Mouse (Mus musculus) neural tube, embryonic 15.5 days (tissue): ENCODE data around the gene As3mt. TPM values are rescaled to one million over a fixed set of nuclear protein-coding genes. Genes with fewer than 3 reads are reported as not detected.
"Not testable (repeated sequence)": the region's sequence is repeated elsewhere in the genome, so short reads cannot be mapped to it uniquely, and the experiment has no call there.

Experiments
- ATAC-seq: fragments of 200-750 bp; cut with Nextera tagmentation; 2 replicates; pipeline ENCODE4 v1.8.0; 2017; ENCODE audit warnings: mild to moderate bottlenecking, moderate TSS enrichment, moderate library complexity; ENCODE audit not compliant: low FRiP score
- H3K27ac ChIP-seq: fragments of 300-500 bp; sonication (generic); replicated peaks from 2 replicates; pipeline ENCODE4 v1.5.1; 2015; ENCODE audit warnings: mild to moderate bottlenecking, inconsistent platforms
- H3K27me3 ChIP-seq: fragments of 300-500 bp; sonication (generic); replicated peaks from 2 replicates; pipeline ENCODE4 v1.6.1; 2015; ENCODE audit warnings: inconsistent platforms
- H3K36me3 ChIP-seq: fragments of 300-500 bp; sonication (generic); 2 replicates; pipeline ENCODE4 v1.6.1; 2015; ENCODE audit warnings: inconsistent platforms
- H3K4me1 ChIP-seq: fragments of 300-500 bp; sonication (generic); 2 replicates; pipeline ENCODE4 v1.6.1; 2015; ENCODE audit warnings: inconsistent platforms
- H3K4me2 ChIP-seq: fragments of 300-500 bp; sonication (generic); 2 replicates; pipeline ENCODE4 v1.6.1; 2015; ENCODE audit warnings: inconsistent platforms, mild to moderate bottlenecking, moderate library complexity
- H3K4me3 ChIP-seq: fragments of 300-500 bp; sonication (generic); replicated peaks from 2 replicates; pipeline ENCODE4 v1.5.1; 2015; ENCODE audit warnings: mild to moderate bottlenecking, inconsistent platforms
- H3K9ac ChIP-seq: fragments of 300-500 bp; sonication (generic); replicated peaks from 2 replicates; pipeline ENCODE4 v1.6.1; 2015; ENCODE audit warnings: mild to moderate bottlenecking, inconsistent platforms
- H3K9me3 ChIP-seq: fragments of 300-500 bp; sonication (generic); replicated peaks from 2 replicates; pipeline ENCODE4 v1.6.1; 2016; ENCODE audit warnings: inconsistent platforms
- WGBS: fragments of 180-500 bp; shearing (Covaris S2); methylation state at CpG from one replicate; pipeline ENCODE4 v1.1.7; 2015; ENCODE audit warnings: mixed read lengths; 5-methylcytosine and 5-hydroxymethylcytosine counted together
- polyA plus RNA-seq: library from polyadenylated mRNA; unstranded; fragments of >200 nt; fragmentation: Nextera tagmentation; extraction: Ambion mirVana; gene quantifications from 2 replicates; pipeline ENCODE4 v1.2.1, GENCODE M21; 2015

Gene As3mt
- polyA plus RNA-seq, 1 experiment from 2014 or later: 49.8 TPM

GRCm38 (mm10) chr19:46766125-46766524 is 58.9 kb downstream of the As3mt start:
- ATAC-seq: no peak
- H3K36me3 ChIP-seq: no peaks in the 10 kb centered on the region
- 59% methylated on average over 5 of the region's 5 CpGs for WGBS
- H3K9me3 ChIP-seq: no peaks in the 10 kb centered on the region
- H3K27me3 ChIP-seq: no peaks in the 10 kb centered on the region
- peak overlapping the region; percentile 38 for H3K4me2 ChIP-seq
- no peak overlapping the region for H3K27ac ChIP-seq
- no peak overlapping the region for H3K9ac ChIP-seq
- H3K4me1 ChIP-seq: peaks cover 46% of the 10 kb centered on the region
- H3K4me3 ChIP-seq: no peak overlapping the region

- no peak overlapping the region for H3K4me3 ChIP-seq
- no peaks in the 10 kb centered on the region for H3K9me3 ChIP-seq
- no peaks in the 10 kb centered on the region for H3K27me3 ChIP-seq
- 89% methylated on average over 11 of the region's 11 CpGs for WGBS
- H3K4me2 ChIP-seq: no peak overlapping the region
- no peak overlapping the region for H3K9ac ChIP-seq
- H3K36me3 ChIP-seq: no peaks in the 10 kb centered on the region
- H3K27ac ChIP-seq: no peak overlapping the region
- ATAC-seq: no peak
- H3K4me1 ChIP-seq: peaks cover 20% of the 10 kb centered on the region
Measured at GRCm38 (mm10) chr19:46769759-46770158, 62.5 kb downstream of the As3mt start.

- Histone ChIP-seq H3K27me3 (no peaks in the 10 kb centered on the region), H3K9ac (no peak overlapping the region), H3K27ac (no peak overlapping the region), H3K4me3 (no peak overlapping the region), H3K36me3 (no peaks in the 10 kb centered on the region), H3K4me1 (peaks cover 8% of the 10 kb centered on the region), H3K9me3 (no peaks in the 10 kb centered on the region), H3K4me2 (no peak overlapping the region)
- no peak for ATAC-seq
- 88% methylated on average over 6 of the region's 6 CpGs for WGBS
Measured at GRCm38 (mm10) chr19:46771801-46772200, 64.5 kb downstream of the As3mt start.

- Histone ChIP-seq H3K4me1 (no peaks in the 10 kb centered on the region), H3K9me3 (no peaks in the 10 kb centered on the region), H3K4me2 (no peak overlapping the region), H3K27ac (no peak overlapping the region), H3K4me3 (no peak overlapping the region), H3K27me3 (no peaks in the 10 kb centered on the region), H3K9ac (no peak overlapping the region), H3K36me3 (no peaks in the 10 kb centered on the region)
- 76% methylated on average over 5 of the region's 5 CpGs for WGBS
- ATAC-seq: no peak
Measured at GRCm38 (mm10) chr19:46776391-46776790, 69.1 kb downstream of the As3mt start.

- Histone ChIP-seq H3K27me3 (no peaks in the 10 kb centered on the region), H3K4me1 (no peaks in the 10 kb centered on the region), H3K4me2 (no peak overlapping the region), H3K9ac (no peak overlapping the region), H3K9me3 (no peaks in the 10 kb centered on the region), H3K36me3 (no peaks in the 10 kb centered on the region), H3K27ac (no peak overlapping the region), H3K4me3 (no peak overlapping the region)
- WGBS: 94% methylated on average over 3 of the region's 3 CpGs
- no peak for ATAC-seq
Measured at GRCm38 (mm10) chr19:46776850-46777249, 69.6 kb downstream of the As3mt start.

GRCm38 (mm10) chr19:46777928-46778680 is 70.8 kb downstream of the As3mt start:
- Histone ChIP-seq H3K4me3 (no peak overlapping the region), H3K27me3 (no peaks in the 10 kb centered on the region), H3K9me3 (no peaks in the 10 kb centered on the region), H3K36me3 (no peaks in the 10 kb centered on the region), H3K4me1 (no peaks in the 10 kb centered on the region), H3K4me2 (no peak overlapping the region), H3K27ac (no peak overlapping the region), H3K9ac (no peak overlapping the region)
- WGBS: 67% methylated on average over 12 of the region's 12 CpGs
- no peak for ATAC-seq

GRCm38 (mm10) chr19:46779130-46779529 is 71.9 kb downstream of the As3mt start:
- H3K27ac ChIP-seq, H3K36me3 ChIP-seq, ATAC-seq, H3K9me3 ChIP-seq, H3K4me1 ChIP-seq, H3K27me3 ChIP-seq, H3K9ac ChIP-seq, H3K4me3 ChIP-seq, H3K4me2 ChIP-seq: not testable (repeated sequence)
- 95% methylated on average over 1 of the region's 1 CpGs for WGBS

GRCm38 (mm10) chr19:46784038-46784437 is 76.8 kb downstream of the As3mt start:
- no peaks in the 10 kb centered on the region for H3K27me3 ChIP-seq
- H3K4me3 ChIP-seq: no peak overlapping the region
- no peaks in the 10 kb centered on the region for H3K36me3 ChIP-seq
- no peaks in the 10 kb centered on the region for H3K9me3 ChIP-seq
- 64% methylated on average over 5 of the region's 5 CpGs for WGBS
- H3K4me2 ChIP-seq: no peak overlapping the region
- ATAC-seq: no peak
- H3K4me1 ChIP-seq: peaks cover 3% of the 10 kb centered on the region; the same call in 1 of the 2 replicates
- H3K27ac ChIP-seq: no peak overlapping the region
- H3K9ac ChIP-seq: no peak overlapping the region

GRCm38 (mm10) chr19:46784502-46784901 is 77.2 kb downstream of the As3mt start:
- Histone ChIP-seq H3K4me3 (no peak overlapping the region), H3K27ac (no peak overlapping the region), H3K9ac (no peak overlapping the region), H3K4me1 (peaks cover 3% of the 10 kb centered on the region; the same call in 1 of the 2 replicates), H3K27me3 (no peaks in the 10 kb centered on the region), H3K36me3 (no peaks in the 10 kb centered on the region), H3K9me3 (no peaks in the 10 kb centered on the region), H3K4me2 (no peak overlapping the region)
- ATAC-seq: no peak
- WGBS: 88% methylated on average over 6 of the region's 6 CpGs

- Histone ChIP-seq H3K4me1 (peaks cover 3% of the 10 kb centered on the region; the same call in 1 of the 2 replicates), H3K9me3 (no peaks in the 10 kb centered on the region), H3K27ac (no peak overlapping the region), H3K36me3 (no peaks in the 10 kb centered on the region), H3K27me3 (no peaks in the 10 kb centered on the region), H3K9ac (no peak overlapping the region), H3K4me3 (no peak overlapping the region), H3K4me2 (no peak overlapping the region)
- 84% methylated on average over 4 of the region's 4 CpGs for WGBS
- no peak for ATAC-seq
Measured at GRCm38 (mm10) chr19:46785633-46786032, 78.4 kb downstream of the As3mt start.

GRCm38 (mm10) chr19:46789782-46790181 is 82.5 kb downstream of the As3mt start:
- H3K4me2 ChIP-seq: no peak overlapping the region
- H3K27ac ChIP-seq: no peak overlapping the region
- 90% methylated on average over 1 of the region's 1 CpGs for WGBS
- no peaks in the 10 kb centered on the region for H3K9me3 ChIP-seq
- no peak for ATAC-seq
- peaks cover 3% of the 10 kb centered on the region; the same call in 1 of the 2 replicates for H3K4me1 ChIP-seq
- H3K4me3 ChIP-seq: no peak overlapping the region
- H3K27me3 ChIP-seq: no peaks in the 10 kb centered on the region
- no peak overlapping the region for H3K9ac ChIP-seq
- no peaks in the 10 kb centered on the region for H3K36me3 ChIP-seq
